Mouse (Mus musculus): ENCODE data around the gene Nr1h4. TPM values are rescaled to one million over a fixed set of nuclear protein-coding genes. Genes with fewer than 3 reads are reported as not detected.
A peak's percentile ranks its signal among the peaks of the same experiment; 100 is the strongest.

The Nr1h4 gene
- polyA plus RNA-seq (2015; fragmentation: Nextera tagmentation; extraction: Ambion mirVana), result 7.4 and 8.4 TPM in 2 replicates

GRCm38 (mm10) chr10:89532929-89533727 is at the start of gene Nr1h4:
TSS of gene Nr1h4 (minus strand) at chr10:89533585.
- ATAC-seq (ENCODE audit: low read depth), result peak; percentile 66

GRCm38 (mm10) chr10:89578801-89579200 is 45.4 kb upstream of the Nr1h4 start:
- Histone ChIP-seq H3K4me1 (ENCODE audit: control insufficient read depth, low read depth, low read length) (no peaks in the 10 kb centered on the region), H3K4me2 (ENCODE audit: low read depth, low read length) (no peak overlapping the region), H3K36me3 (ENCODE audit: control insufficient read depth, insufficient read depth) (no peaks in the 10 kb centered on the region), H3K9ac (ENCODE audit: low read depth, low read length) (no peak overlapping the region), H3K27ac (ENCODE audit: low read length) (no peak overlapping the region), H3K9me3 (replicated peaks; ENCODE audit: control insufficient read depth, low read length) (no peaks in the 10 kb centered on the region), H3K4me3 (ENCODE audit: low read depth, low read length) (no peak overlapping the region), H3K27me3 (ENCODE audit: control insufficient read depth, insufficient read depth, low read depth, low read length) (no peaks in the 10 kb centered on the region)
- ATAC-seq (ENCODE audit: low read depth), result no peak
- WGBS (ENCODE audit: insufficient replicate concordance), result 72% methylated on average over 4 of the region's 4 CpGs

More at GRCm38 (mm10) chr10:89532929-89533727, at the start of gene Nr1h4:
- H3K27ac ChIP-seq (ENCODE audit: low read length), result peak within 1 kb of the TSS; percentile 67
- peak within 1 kb of the TSS; percentile 42 for H3K4me3 ChIP-seq (ENCODE audit: low read depth, low read length)
- H3K27me3 ChIP-seq (ENCODE audit: control insufficient read depth, insufficient read depth, low read depth, low read length), result no peaks in the 10 kb centered on the region
- H3K4me2 ChIP-seq (ENCODE audit: low read depth, low read length), result peak within 1 kb of the TSS; percentile 46
- peaks cover 3% of the 10 kb centered on the region for H3K4me1 ChIP-seq (ENCODE audit: control insufficient read depth, low read depth, low read length)
- 56% methylated on average over 17 of the region's 17 CpGs for WGBS (ENCODE audit: insufficient replicate concordance)
- H3K9me3 ChIP-seq (replicated peaks; ENCODE audit: control insufficient read depth, low read length), result no peaks in the 10 kb centered on the region
- H3K9ac ChIP-seq (ENCODE audit: low read depth, low read length), result peak within 1 kb of the TSS; percentile 16; the same call in 1 of the 2 replicates
- H3K36me3 ChIP-seq (ENCODE audit: control insufficient read depth, insufficient read depth), result no peaks in the 10 kb centered on the region

DNA sequence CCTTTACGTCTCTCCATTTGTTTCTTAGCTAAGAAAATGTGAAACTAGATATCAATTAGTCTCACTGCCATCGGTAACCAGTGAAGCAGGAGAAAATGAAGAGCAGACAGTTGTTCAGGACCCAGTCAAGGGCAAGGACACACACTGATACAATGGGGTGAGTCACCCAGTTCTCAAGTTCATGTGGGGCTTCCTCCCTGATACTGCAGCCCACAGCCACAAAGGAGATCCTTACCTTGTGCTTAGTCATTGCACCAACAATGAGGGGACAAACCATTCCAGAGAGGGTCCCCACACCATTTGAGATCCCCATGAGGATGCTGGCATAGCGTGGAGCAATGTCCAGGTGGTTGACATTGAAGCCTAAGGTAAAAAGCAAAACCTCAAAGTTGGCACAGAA is 44.3 kb upstream of the Nr1h4 start:
- ATAC-seq (ENCODE audit: low read depth), result no peak
- H3K9me3 ChIP-seq (replicated peaks; ENCODE audit: control insufficient read depth, low read length), result no peaks in the 10 kb centered on the region
- H3K4me1 ChIP-seq (ENCODE audit: control insufficient read depth, low read depth, low read length), result no peaks in the 10 kb centered on the region
- no peak overlapping the region for H3K9ac ChIP-seq (ENCODE audit: low read depth, low read length)
- no peaks in the 10 kb centered on the region for H3K27me3 ChIP-seq (ENCODE audit: control insufficient read depth, insufficient read depth, low read depth, low read length)
- no peak overlapping the region for H3K4me2 ChIP-seq (ENCODE audit: low read depth, low read length)
- H3K36me3 ChIP-seq (ENCODE audit: control insufficient read depth, insufficient read depth), result no peaks in the 10 kb centered on the region
- 65% methylated on average over 3 of the region's 3 CpGs for WGBS (ENCODE audit: insufficient replicate concordance)
- H3K27ac ChIP-seq (ENCODE audit: low read length), result no peak overlapping the region
- no peak overlapping the region for H3K4me3 ChIP-seq (ENCODE audit: low read depth, low read length)

GRCm38 (mm10) chr10:89573421-89573820 is 40.0 kb upstream of the Nr1h4 start:
- no peaks in the 10 kb centered on the region for H3K27me3 ChIP-seq (ENCODE audit: control insufficient read depth, insufficient read depth, low read depth, low read length)
- ATAC-seq (ENCODE audit: low read depth), result no peak
- no peaks in the 10 kb centered on the region for H3K36me3 ChIP-seq (ENCODE audit: control insufficient read depth, insufficient read depth)
- H3K4me3 ChIP-seq (ENCODE audit: low read depth, low read length), result no peak overlapping the region
- H3K4me1 ChIP-seq (ENCODE audit: control insufficient read depth, low read depth, low read length), result no peaks in the 10 kb centered on the region
- no peak overlapping the region for H3K9ac ChIP-seq (ENCODE audit: low read depth, low read length)
- H3K27ac ChIP-seq (ENCODE audit: low read length), result no peak overlapping the region
- H3K4me2 ChIP-seq (ENCODE audit: low read depth, low read length), result 0 out of 2 replicates have a peak overlapping the region, but pooled peaks have one; percentile 9
- H3K9me3 ChIP-seq (replicated peaks; ENCODE audit: control insufficient read depth, low read length), result no peaks in the 10 kb centered on the region; the same call in 1 of the 2 replicates
- 65% methylated on average over 3 of the region's 3 CpGs for WGBS (ENCODE audit: insufficient replicate concordance)

GRCm38 (mm10) chr10:89572946-89573345 is 39.6 kb upstream of the Nr1h4 start:
- Histone ChIP-seq H3K4me3 (ENCODE audit: low read depth, low read length) (no peak overlapping the region), H3K9ac (ENCODE audit: low read depth, low read length) (no peak overlapping the region), H3K9me3 (replicated peaks; ENCODE audit: control insufficient read depth, low read length) (no peaks in the 10 kb centered on the region; the same call in 1 of the 2 replicates), H3K27me3 (ENCODE audit: control insufficient read depth, insufficient read depth, low read depth, low read length) (no peaks in the 10 kb centered on the region), H3K4me1 (ENCODE audit: control insufficient read depth, low read depth, low read length) (no peaks in the 10 kb centered on the region), H3K4me2 (ENCODE audit: low read depth, low read length) (no peak overlapping the region), H3K36me3 (ENCODE audit: control insufficient read depth, insufficient read depth) (no peaks in the 10 kb centered on the region), H3K27ac (ENCODE audit: low read length) (no peak overlapping the region)
- 50% methylated on average over 6 of the region's 6 CpGs for WGBS (ENCODE audit: insufficient replicate concordance)
- ATAC-seq (ENCODE audit: low read depth), result no peak

DNA sequence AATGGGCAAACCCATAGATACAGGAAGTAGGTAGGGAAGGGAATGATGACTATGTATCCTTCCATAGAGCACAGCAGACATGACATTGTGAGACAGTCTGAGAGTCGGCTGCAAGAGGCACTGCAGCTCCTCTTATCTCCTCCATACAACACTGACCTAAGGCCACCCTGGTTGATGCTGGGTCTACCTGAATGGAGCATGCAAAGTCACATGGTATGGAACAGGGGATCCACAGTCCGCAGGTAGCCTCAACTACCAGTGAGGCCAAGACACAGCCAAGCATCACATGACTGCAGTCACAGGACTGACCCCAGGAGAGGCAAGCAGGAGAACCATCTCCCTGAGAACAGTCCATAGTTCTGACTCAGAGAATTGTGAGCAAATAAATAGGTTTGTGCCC is 34.0 kb upstream of the Nr1h4 start:
- no peaks in the 10 kb centered on the region for H3K36me3 ChIP-seq (ENCODE audit: control insufficient read depth, insufficient read depth)
- no peak overlapping the region for H3K27ac ChIP-seq (ENCODE audit: low read length)
- no peak overlapping the region for H3K4me3 ChIP-seq (ENCODE audit: low read depth, low read length)
- H3K4me1 ChIP-seq (ENCODE audit: control insufficient read depth, low read depth, low read length), result no peaks in the 10 kb centered on the region
- no peak overlapping the region for H3K4me2 ChIP-seq (ENCODE audit: low read depth, low read length)
- WGBS (ENCODE audit: insufficient replicate concordance), result 65% methylated on average over 2 of the region's 2 CpGs
- H3K9me3 ChIP-seq (replicated peaks; ENCODE audit: control insufficient read depth, low read length), result no peaks in the 10 kb centered on the region; the same call in 1 of the 2 replicates
- no peak overlapping the region for H3K9ac ChIP-seq (ENCODE audit: low read depth, low read length)
- no peak for ATAC-seq (ENCODE audit: low read depth)
- H3K27me3 ChIP-seq (ENCODE audit: control insufficient read depth, insufficient read depth, low read depth, low read length), result no peaks in the 10 kb centered on the region

- WGBS (ENCODE audit: insufficient replicate concordance), result 64% methylated on average over 9 of the region's 9 CpGs
- Histone ChIP-seq H3K4me2 (ENCODE audit: low read depth, low read length) (no peak overlapping the region), H3K4me3 (ENCODE audit: low read depth, low read length) (no peak overlapping the region), H3K4me1 (ENCODE audit: control insufficient read depth, low read depth, low read length) (no peaks in the 10 kb centered on the region), H3K27me3 (ENCODE audit: control insufficient read depth, insufficient read depth, low read depth, low read length) (no peaks in the 10 kb centered on the region), H3K9me3 (replicated peaks; ENCODE audit: control insufficient read depth, low read length) (no peaks in the 10 kb centered on the region; the same call in 1 of the 2 replicates), H3K27ac (ENCODE audit: low read length) (no peak overlapping the region), H3K9ac (ENCODE audit: low read depth, low read length) (no peak overlapping the region), H3K36me3 (ENCODE audit: control insufficient read depth, insufficient read depth) (no peaks in the 10 kb centered on the region)
- ATAC-seq (ENCODE audit: low read depth), result peak; percentile 47
Measured at GRCm38 (mm10) chr10:89565301-89566022, 32.1 kb upstream of the Nr1h4 start.

DNA sequence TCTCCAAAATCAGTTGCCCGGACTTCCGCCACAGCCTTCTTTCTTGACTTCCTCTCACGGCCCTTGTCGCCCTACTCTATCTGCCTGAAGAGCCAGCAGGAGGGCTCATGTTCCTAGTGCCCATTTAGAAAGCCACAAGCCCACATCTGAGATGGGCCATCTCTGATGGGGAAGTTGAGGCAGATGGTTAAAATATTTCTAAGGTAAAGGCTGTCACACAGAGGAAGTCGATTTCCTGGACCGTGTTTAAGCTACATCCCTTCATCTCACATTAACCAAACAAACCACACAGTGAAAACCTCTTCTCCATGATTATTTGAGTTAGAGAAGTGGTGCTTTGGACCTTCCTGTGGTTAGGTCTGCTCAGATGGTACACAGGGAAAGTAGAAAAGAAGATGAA is 28.7 kb upstream of the Nr1h4 start:
- no peak overlapping the region for H3K4me2 ChIP-seq (ENCODE audit: low read depth, low read length)
- no peak for ATAC-seq (ENCODE audit: low read depth)
- H3K27ac ChIP-seq (ENCODE audit: low read length), result no peak overlapping the region
- no peak overlapping the region for H3K9ac ChIP-seq (ENCODE audit: low read depth, low read length)
- no peaks in the 10 kb centered on the region for H3K36me3 ChIP-seq (ENCODE audit: control insufficient read depth, insufficient read depth)
- no peak overlapping the region for H3K4me3 ChIP-seq (ENCODE audit: low read depth, low read length)
- no peaks in the 10 kb centered on the region for H3K9me3 ChIP-seq (replicated peaks; ENCODE audit: control insufficient read depth, low read length)
- H3K4me1 ChIP-seq (ENCODE audit: control insufficient read depth, low read depth, low read length), result no peaks in the 10 kb centered on the region
- 19% methylated on average over 6 of the region's 6 CpGs for WGBS (ENCODE audit: insufficient replicate concordance)
- H3K27me3 ChIP-seq (ENCODE audit: control insufficient read depth, insufficient read depth, low read depth, low read length), result no peaks in the 10 kb centered on the region

GRCm38 (mm10) chr10:89559351-89559750 is 26.0 kb upstream of the Nr1h4 start:
- H3K4me2 ChIP-seq (ENCODE audit: low read depth, low read length), result no peak overlapping the region
- no peak overlapping the region for H3K4me3 ChIP-seq (ENCODE audit: low read depth, low read length)
- H3K9me3 ChIP-seq (replicated peaks; ENCODE audit: control insufficient read depth, low read length), result no peaks in the 10 kb centered on the region
- WGBS (ENCODE audit: insufficient replicate concordance), result 41% methylated on average over 3 of the region's 3 CpGs
- no peak overlapping the region for H3K9ac ChIP-seq (ENCODE audit: low read depth, low read length)
- no peak overlapping the region for H3K27ac ChIP-seq (ENCODE audit: low read length)
- no peaks in the 10 kb centered on the region for H3K27me3 ChIP-seq (ENCODE audit: control insufficient read depth, insufficient read depth, low read depth, low read length)
- H3K36me3 ChIP-seq (ENCODE audit: control insufficient read depth, insufficient read depth), result no peaks in the 10 kb centered on the region
- ATAC-seq (ENCODE audit: low read depth), result no peak
- H3K4me1 ChIP-seq (ENCODE audit: control insufficient read depth, low read depth, low read length), result no peaks in the 10 kb centered on the region
